Mouse (Mus musculus): ENCODE results near the gene Foxp1.

GRCm38 (mm10) chr6:99300235-99300634 lies 222.3 kb downstream of the Foxp1 start:
- TF ChIP-seq FLI1 (IDR thresholded peaks at IDR 0.05; ENCODE audit: low read length) (no peak), GATA1 (IDR thresholded peaks at IDR 0.05; ENCODE audit: borderline replicate concordance, low read length) (no peak)
